Mouse (Mus musculus) midbrain, embryonic 15.5 days (tissue): ENCODE measurements around the gene Hoxa11. TPM values are rescaled to one million over a fixed set of nuclear protein-coding genes. Genes with fewer than 3 reads are reported as not detected.
A peak's percentile ranks its signal among the peaks of the same experiment; 100 is the strongest.

Experiments used
- ATAC-seq: fragments of 200-750 bp; cut with Nextera tagmentation; replicated peaks from 2 replicates; pipeline ENCODE4 v1.8.0; 2017; ENCODE audit warnings: moderate TSS enrichment
- H3K27ac ChIP-seq: fragments of 300-500 bp; sonication (generic); 2 replicates; pipeline ENCODE4 v1.5.1; 2015; ENCODE audit warnings: mild to moderate bottlenecking, inconsistent platforms
- H3K27me3 ChIP-seq: fragments of 300-500 bp; sonication (generic); replicated peaks from 2 replicates; pipeline ENCODE4 v1.6.1; 2015; ENCODE audit warnings: inconsistent platforms
- H3K36me3 ChIP-seq: fragments of 300-500 bp; sonication (generic); replicated peaks from 2 replicates; pipeline ENCODE4 v1.6.1; 2015; ENCODE audit warnings: inconsistent platforms
- H3K4me1 ChIP-seq: fragments of 300-500 bp; sonication (generic); 2 replicates; pipeline ENCODE4 v1.6.1; 2015; ENCODE audit warnings: inconsistent platforms
- H3K4me2 ChIP-seq: fragments of 300-500 bp; sonication (generic); 2 replicates; pipeline ENCODE4 v1.6.1; 2015; ENCODE audit warnings: inconsistent platforms, mild to moderate bottlenecking, moderate library complexity
- H3K4me3 ChIP-seq: fragments of 300-500 bp; sonication (generic); 2 replicates; pipeline ENCODE4 v1.5.1; 2015; ENCODE audit warnings: mild to moderate bottlenecking, inconsistent platforms
- H3K9ac ChIP-seq: fragments of 300-500 bp; sonication (generic); 2 replicates; pipeline ENCODE4 v1.6.1; 2015; ENCODE audit warnings: mild to moderate bottlenecking, inconsistent platforms
- H3K9me3 ChIP-seq: fragments of 300-500 bp; sonication (generic); 2 replicates; pipeline ENCODE4 v1.6.1; 2016; ENCODE audit warnings: inconsistent platforms
- WGBS: fragments of 180-500 bp; shearing (Covaris S2); methylation state at CpG from one replicate; pipeline ENCODE4 v1.1.7; 2015; ENCODE audit warnings: mixed read lengths; 5-methylcytosine and 5-hydroxymethylcytosine counted together
- polyA plus RNA-seq: library from polyadenylated mRNA; unstranded; fragments of >200 nt; fragmentation: Nextera tagmentation; extraction: Ambion mirVana; gene quantifications from 2 replicates; pipeline ENCODE4 v1.2.1, GENCODE M21; 2015

Gene Hoxa11
- polyA plus RNA-seq: 0.13 TPM in 1 of 2 replicates, not detected in the other

GRCm38 (mm10) chr6:52245757-52246142, at the start of gene Hoxa11:
Gene Hoxa11 (minus strand): TSS chr6:52245810.
- H3K27ac ChIP-seq: no peak within 1 kb of the TSS
- H3K27me3 ChIP-seq: peaks cover 96% of the 10 kb centered on the region
- H3K4me3 ChIP-seq: no peak within 1 kb of the TSS
- no peak for ATAC-seq
- no peak within 1 kb of the TSS for H3K9ac ChIP-seq
- H3K4me2 ChIP-seq: no peak within 1 kb of the TSS
- no peaks in the 10 kb centered on the region for H3K36me3 ChIP-seq
- no peaks in the 10 kb centered on the region for H3K4me1 ChIP-seq
- WGBS: under 1% methylated on average over 20 of the region's 20 CpGs
- no peaks in the 10 kb centered on the region for H3K9me3 ChIP-seq

GRCm38 (mm10) chr6:52294616-52295015, 49.0 kb upstream of the Hoxa11 start:
- peaks cover 6% of the 10 kb centered on the region; the same call in 1 of the 2 replicates for H3K4me1 ChIP-seq
- WGBS: 67% methylated on average over 6 of the region's 6 CpGs
- H3K27me3 ChIP-seq: peaks cover 74% of the 10 kb centered on the region
- no peaks in the 10 kb centered on the region for H3K36me3 ChIP-seq
- H3K9me3 ChIP-seq: no peaks in the 10 kb centered on the region
- H3K9ac ChIP-seq: no peak overlapping the region
- no peak overlapping the region for H3K27ac ChIP-seq
- H3K4me2 ChIP-seq: no peak overlapping the region
- no peak for ATAC-seq
- H3K4me3 ChIP-seq: no peak overlapping the region

- no peak for ATAC-seq
- Histone ChIP-seq H3K9ac (no peak overlapping the region), H3K4me2 (no peak overlapping the region), H3K4me1 (peaks cover 6% of the 10 kb centered on the region; the same call in 1 of the 2 replicates), H3K4me3 (no peak overlapping the region), H3K27ac (no peak overlapping the region), H3K9me3 (no peaks in the 10 kb centered on the region), H3K36me3 (no peaks in the 10 kb centered on the region), H3K27me3 (peaks cover 83% of the 10 kb centered on the region)
- 63% methylated on average over 7 of the region's 7 CpGs for WGBS
Observed at GRCm38 (mm10) chr6:52292328-52292727, 46.7 kb upstream of the Hoxa11 start.

GRCm38 (mm10) chr6:52291021-52291860, 45.6 kb upstream of the Hoxa11 start:
- WGBS: 2% methylated on average over 45 of the region's 45 CpGs
- Histone ChIP-seq H3K4me1 (peaks cover 6% of the 10 kb centered on the region; the same call in 1 of the 2 replicates), H3K9ac (no peak overlapping the region), H3K9me3 (no peaks in the 10 kb centered on the region), H3K36me3 (no peaks in the 10 kb centered on the region), H3K4me2 (peak overlapping the region; percentile 22), H3K27ac (no peak overlapping the region), H3K4me3 (peak overlapping the region; percentile 6; the same call in 1 of the 2 replicates), H3K27me3 (peaks cover 81% of the 10 kb centered on the region)
- ATAC-seq: no peak

GRCm38 (mm10) chr6:52290186-52290585, 44.6 kb upstream of the Hoxa11 start:
- Histone ChIP-seq H3K4me2 (no peak overlapping the region), H3K9me3 (no peaks in the 10 kb centered on the region), H3K27ac (no peak overlapping the region), H3K36me3 (no peaks in the 10 kb centered on the region), H3K27me3 (peaks cover 74% of the 10 kb centered on the region), H3K4me1 (peaks cover 6% of the 10 kb centered on the region; the same call in 1 of the 2 replicates), H3K9ac (no peak overlapping the region), H3K4me3 (no peak overlapping the region)
- no peak for ATAC-seq
- WGBS: 17% methylated on average over 12 of the region's 12 CpGs

- no peak for ATAC-seq
- Histone ChIP-seq H3K4me1 (no peaks in the 10 kb centered on the region), H3K4me3 (no peak overlapping the region), H3K27me3 (peaks cover 46% of the 10 kb centered on the region), H3K36me3 (no peaks in the 10 kb centered on the region), H3K9ac (no peak overlapping the region), H3K27ac (no peak overlapping the region), H3K9me3 (no peaks in the 10 kb centered on the region), H3K4me2 (no peak overlapping the region)
- WGBS: 87% methylated on average over 5 of the region's 5 CpGs
Observed at GRCm38 (mm10) chr6:52283896-52284295, 38.3 kb upstream of the Hoxa11 start.

- H3K9ac ChIP-seq: no peak overlapping the region
- 75% methylated on average over 12 of the region's 12 CpGs for whole genome bisulfite sequencing
- H3K4me1 ChIP-seq: no peaks in the 10 kb centered on the region
- H3K4me3 ChIP-seq: no peak overlapping the region
- ATAC-seq: no peak
- H3K9me3 ChIP-seq: no peaks in the 10 kb centered on the region
- H3K27me3 ChIP-seq: peaks cover 53% of the 10 kb centered on the region
- no peak overlapping the region for H3K27ac ChIP-seq
- H3K4me2 ChIP-seq: no peak overlapping the region
- no peaks in the 10 kb centered on the region for H3K36me3 ChIP-seq
Observed at GRCm38 (mm10) chr6:52281084-52281483, 35.5 kb upstream of the Hoxa11 start.

- H3K4me3 ChIP-seq: no peak overlapping the region
- H3K9me3 ChIP-seq: no peaks in the 10 kb centered on the region
- 11% methylated on average over 5 of the region's 5 CpGs for WGBS
- peaks cover 85% of the 10 kb centered on the region for H3K27me3 ChIP-seq
- no peak overlapping the region for H3K27ac ChIP-seq
- no peaks in the 10 kb centered on the region for H3K4me1 ChIP-seq
- H3K36me3 ChIP-seq: no peaks in the 10 kb centered on the region
- H3K4me2 ChIP-seq: no peak overlapping the region
- ATAC-seq: no peak
- no peak overlapping the region for H3K9ac ChIP-seq
Observed at GRCm38 (mm10) chr6:52276920-52277319, 31.3 kb upstream of the Hoxa11 start.

- WGBS: 1% methylated on average over 6 of the region's 6 CpGs
- no peak for ATAC-seq
- H3K27ac ChIP-seq: no peak overlapping the region
Observed at GRCm38 (mm10) chr6:52276382-52276781, 30.8 kb upstream of the Hoxa11 start.

GRCm38 (mm10) chr6:52275563-52276280, 30.1 kb upstream of the Hoxa11 start:
- H3K27me3 ChIP-seq: peaks cover 89% of the 10 kb centered on the region
- H3K4me3 ChIP-seq: no peak overlapping the region
- 4% methylated on average over 8 of the region's 8 CpGs for WGBS
- H3K9me3 ChIP-seq: no peaks in the 10 kb centered on the region
- H3K36me3 ChIP-seq: no peaks in the 10 kb centered on the region
- no peaks in the 10 kb centered on the region for H3K4me1 ChIP-seq
- H3K4me2 ChIP-seq: no peak overlapping the region
- H3K27ac ChIP-seq: no peak overlapping the region
- no peak for ATAC-seq
- no peak overlapping the region for H3K9ac ChIP-seq

More at GRCm38 (mm10) chr6:52276382-52276781, 30.8 kb upstream of the Hoxa11 start:
- H3K4me1 ChIP-seq: no peaks in the 10 kb centered on the region
- peaks cover 89% of the 10 kb centered on the region for H3K27me3 ChIP-seq
- H3K9me3 ChIP-seq: no peaks in the 10 kb centered on the region
- H3K4me2 ChIP-seq: no peak overlapping the region
- H3K9ac ChIP-seq: no peak overlapping the region
- H3K36me3 ChIP-seq: no peaks in the 10 kb centered on the region
- no peak overlapping the region for H3K4me3 ChIP-seq

- H3K4me2 ChIP-seq: no peak overlapping the region
- peaks cover 92% of the 10 kb centered on the region for H3K27me3 ChIP-seq
- H3K36me3 ChIP-seq: no peaks in the 10 kb centered on the region
- no peak overlapping the region for H3K27ac ChIP-seq
- no peak for ATAC-seq
- H3K9ac ChIP-seq: no peak overlapping the region
- no peaks in the 10 kb centered on the region for H3K9me3 ChIP-seq
- no peaks in the 10 kb centered on the region for H3K4me1 ChIP-seq
- 2% methylated on average over 11 of the region's 11 CpGs for WGBS
- H3K4me3 ChIP-seq: no peak overlapping the region
Observed at GRCm38 (mm10) chr6:52274576-52274975, 29.0 kb upstream of the Hoxa11 start.

- H3K36me3 ChIP-seq: no peaks in the 10 kb centered on the region
- WGBS: 2% methylated on average over 22 of the region's 22 CpGs
- no peak overlapping the region for H3K9ac ChIP-seq
- no peak overlapping the region for H3K4me2 ChIP-seq
- peaks cover 96% of the 10 kb centered on the region for H3K27me3 ChIP-seq
- no peaks in the 10 kb centered on the region for H3K9me3 ChIP-seq
- H3K4me3 ChIP-seq: no peak overlapping the region
- ATAC-seq: no peak
- H3K27ac ChIP-seq: no peak overlapping the region
- H3K4me1 ChIP-seq: no peaks in the 10 kb centered on the region
Observed at GRCm38 (mm10) chr6:52273656-52274280, 28.2 kb upstream of the Hoxa11 start.
